Mouse (Mus musculus) lung, adult 2 months (tissue): ENCODE data around the gene Ptk6.

Source experiments
- CTCF ChIP-seq: fragments of 200-500 bp; IDR thresholded peaks from 2 replicates; pipeline ENCODE4 v1.5.1; 2011; ENCODE audit warnings: mild to moderate bottlenecking, low read length, control low read depth; ENCODE audit not compliant: insufficient read depth
- POLR2A ChIP-seq: fragments of 200-500 bp; IDR thresholded peaks from 2 replicates; pipeline ENCODE4 v1.6.1; 2011; ENCODE audit warnings: low read depth, mild to moderate bottlenecking, control low read depth, low read length, borderline replicate concordance; ENCODE audit errors: extremely low read depth

DNA sequence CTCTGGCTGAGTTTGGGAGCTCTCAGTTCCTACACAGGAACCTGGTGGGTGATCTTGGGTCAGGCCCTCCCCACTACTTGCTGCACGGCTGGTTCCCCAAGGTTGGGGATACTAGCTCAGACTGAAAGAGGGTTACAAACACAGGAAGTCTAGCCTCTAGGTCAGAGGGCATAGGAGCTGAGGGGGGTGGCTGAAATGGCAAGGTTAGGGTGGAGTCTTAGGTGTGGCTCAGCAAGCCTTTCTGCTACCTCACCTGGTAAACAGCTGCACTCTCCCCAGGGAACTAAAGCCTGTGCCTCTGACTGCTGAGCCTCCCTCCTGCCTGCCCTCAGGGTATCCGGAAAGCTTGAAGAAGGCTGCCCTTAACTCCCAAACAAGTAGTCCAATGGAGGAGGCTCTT is 13.9 kb downstream of the Ptk6 start:
- TF ChIP-seq CTCF (no peak), POLR2A (peak; percentile 3; the same call in 1 of the 2 replicates)
